Mouse (Mus musculus) megakaryocyte, embryonic 14.5 days (primary cell): ENCODE measurements at regions not wholly inside any gene's neighbourhood (a gene's known extent, or its start where the extent isn't known, plus 50 kb on each side); places are given as distances from the start of the nearest gene placed in this dataset.

Experiments used
- FLI1 ChIP-seq: IDR thresholded peaks from 2 replicates; pipeline ENCODE4 v1.6.1; 2012; ENCODE audit warnings: low read length, inconsistent platforms, mixed read lengths
- GATA1 ChIP-seq: IDR thresholded peaks from 3 replicates; pipeline ENCODE4 v1.6.1; 2012; ENCODE audit warnings: mixed read lengths, low read length, inconsistent platforms, borderline replicate concordance

DNA sequence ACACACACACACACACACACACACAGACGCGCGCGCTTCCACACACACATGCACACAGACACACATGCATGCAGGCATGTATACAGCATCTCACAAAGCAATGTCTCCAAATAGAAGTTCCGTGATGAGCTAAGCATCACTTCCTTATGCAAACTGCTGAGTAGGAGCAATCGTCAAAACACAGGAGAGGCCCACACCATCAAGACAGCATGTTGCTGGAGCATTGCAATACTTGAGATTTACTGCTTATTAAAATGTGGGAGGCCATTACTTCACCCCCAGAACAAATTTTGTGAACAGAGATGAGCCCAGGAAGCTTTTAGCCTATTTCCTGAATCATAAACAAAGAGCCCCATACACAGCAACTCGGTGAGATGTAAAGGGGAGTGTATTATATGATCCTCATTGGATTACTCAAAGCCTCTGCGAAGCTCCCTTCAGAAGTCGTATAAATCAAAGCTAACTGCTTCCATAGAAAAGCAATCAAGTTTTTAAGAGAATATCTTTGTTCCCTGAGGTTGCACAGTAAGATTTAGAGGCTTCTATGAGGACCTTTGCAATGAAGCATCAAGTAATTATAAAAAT is 670.6 kb downstream of the Efna5 start:
- TF ChIP-seq GATA1 (no peak), FLI1 (no peak)
